Mouse (Mus musculus) urinary bladder, postnatal 25 days (tissue): ENCODE results near the gene Abcc4.
"Not testable (repeated sequence)": the region's sequence is repeated elsewhere in the genome, so short reads cannot be mapped to it uniquely, and the experiment has no call there.

ENCODE experiments used
- DNase-seq: peaks from one replicate; pipeline ENCODE4 v3.0.0; 2022; ENCODE audit warnings: low spot score

The Abcc4 gene

GRCm38 (mm10) chr14:118579013-118579728 lies 126.8 kb downstream of the Abcc4 start:
- no peak for DNase-seq

GRCm38 (mm10) chr14:118577895-118578294 lies 128.1 kb downstream of the Abcc4 start:
- DNase-seq: no peak

GRCm38 (mm10) chr14:118572688-118573245 lies 133.3 kb downstream of the Abcc4 start:
- DNase-seq: no peak

- no peak for DNase-seq
These were observed 136.4 kb downstream of the Abcc4 start for GRCm38 (mm10) chr14:118569586-118569985.

- no peak for DNase-seq
These were observed 137.8 kb downstream of the Abcc4 start for GRCm38 (mm10) chr14:118568116-118568673.

- no peak for DNase-seq
These were observed 139.2 kb downstream of the Abcc4 start for GRCm38 (mm10) chr14:118566809-118567208.

- DNase-seq: no peak
These were observed 139.8 kb downstream of the Abcc4 start for GRCm38 (mm10) chr14:118566214-118566688.

- DNase-seq: no peak
These were observed 140.3 kb downstream of the Abcc4 start for GRCm38 (mm10) chr14:118565696-118566095.

- no peak for DNase-seq
These were observed 142.4 kb downstream of the Abcc4 start for GRCm38 (mm10) chr14:118563570-118563969.

GRCm38 (mm10) chr14:118552901-118553475 lies 153.0 kb downstream of the Abcc4 start:
- DNase-seq: no peak

- DNase-seq: no peak
These were observed 153.6 kb downstream of the Abcc4 start for GRCm38 (mm10) chr14:118552390-118552789.

- no peak for DNase-seq
These were observed 154.2 kb downstream of the Abcc4 start for GRCm38 (mm10) chr14:118551725-118552285.

GRCm38 (mm10) chr14:118551061-118551724 lies 154.8 kb downstream of the Abcc4 start:
- no peak for DNase-seq

GRCm38 (mm10) chr14:118544493-118544892 lies 161.5 kb downstream of the Abcc4 start:
- DNase-seq: no peak

- DNase-seq: no peak
These were observed 163.1 kb downstream of the Abcc4 start for GRCm38 (mm10) chr14:118542947-118543346.

- no peak for DNase-seq
These were observed 174.5 kb downstream of the Abcc4 start for GRCm38 (mm10) chr14:118531539-118531938.

GRCm38 (mm10) chr14:118514280-118515031 lies 191.6 kb downstream of the Abcc4 start:
- no peak for DNase-seq

GRCm38 (mm10) chr14:118511715-118512114 lies 194.3 kb downstream of the Abcc4 start:
- not testable (repeated sequence) for DNase-seq

GRCm38 (mm10) chr14:118510793-118511192 lies 195.2 kb downstream of the Abcc4 start:
- DNase-seq: no peak

- DNase-seq: no peak
These were observed 195.8 kb downstream of the Abcc4 start for GRCm38 (mm10) chr14:118510216-118510615.

GRCm38 (mm10) chr14:118507829-118508228 lies 198.2 kb downstream of the Abcc4 start:
- no peak for DNase-seq
